24 mouse cellular contexts compared by ENCODE assay signal in genomic region chr12:7875454-7875853, GRCm38 (mm10).
DNase-seq lines count a peak whose midpoint lies in the region; ATAC-seq and TF ChIP-seq lines count a peak whose summit lies in the region.
"Had no signal": no experiment of that assay in that cellular context is flagged by ENCODE, and none has a peak within 500 bp of the region (broad histone marks: within the 10 kb centered on the region; RNA-seq: fewer than 3 reads in every experiment).

No protein-coding gene starts in this region.

- no peaks in the 10 kb centered on the region for H3K4me1 ChIP-seq in kidney, adult 2 months (ENCODE audit: control insufficient read depth, insufficient read depth, low read length)
- no peaks in the 10 kb centered on the region for H3K4me1 ChIP-seq in kidney, embryonic 16.5 days (ENCODE audit: insufficient read depth, low read length)
- no peaks in the 10 kb centered on the region for H3K4me1 ChIP-seq in kidney, postnatal 0 days (replicated peaks; ENCODE audit: insufficient read depth, low read length)
- H3K4me1 ChIP-seq in liver, postnatal 0 days (ENCODE audit: insufficient read depth): no peaks in the 10 kb centered on the region
- H3K4me1 ChIP-seq in liver, embryonic 12.5 days: no peaks in the 10 kb centered on the region
- H3K4me1 ChIP-seq: embryonic facial prominence, embryonic 10.5 days; embryonic facial prominence, embryonic 12.5 days; forebrain, embryonic 13.5 days; forebrain, embryonic 15.5 days had no signal

- H3K27ac ChIP-seq in kidney, adult 2 months (ENCODE audit: insufficient read depth, low read depth, low read length): no peak overlapping the region
- H3K27ac ChIP-seq in kidney, embryonic 16.5 days (ENCODE audit: low read length): no peak overlapping the region
- H3K27ac ChIP-seq in kidney, postnatal 0 days: no peak overlapping the region
- no peak overlapping the region for H3K27ac ChIP-seq in liver, postnatal 0 days (ENCODE audit: low read depth)
- no peak overlapping the region for H3K27ac ChIP-seq in liver, embryonic 12.5 days
- H3K27ac ChIP-seq: embryonic facial prominence, embryonic 10.5 days; embryonic facial prominence, embryonic 12.5 days; forebrain, embryonic 13.5 days; forebrain, embryonic 15.5 days had no signal

- no peaks in the 10 kb centered on the region for H3K9me3 ChIP-seq in kidney, embryonic 16.5 days (ENCODE audit: low read length)
- no peaks in the 10 kb centered on the region for H3K9me3 ChIP-seq in kidney, postnatal 0 days (replicated peaks; ENCODE audit: low read length)
- H3K9me3 ChIP-seq in liver, postnatal 0 days (ENCODE audit: low read length): no peaks in the 10 kb centered on the region
- H3K9me3 ChIP-seq in liver, embryonic 12.5 days (replicated peaks): no peaks in the 10 kb centered on the region
- H3K9me3 ChIP-seq: embryonic facial prominence, embryonic 10.5 days; embryonic facial prominence, embryonic 12.5 days; forebrain, embryonic 13.5 days; forebrain, embryonic 15.5 days had no signal

- 47% methylated on average over 2 of the region's 2 CpGs for WGBS in kidney, adult 2 months
- 66% methylated on average over 2 of the region's 2 CpGs for WGBS in kidney, embryonic 16.5 days
- 67% methylated on average over 2 of the region's 2 CpGs for WGBS in kidney, postnatal 0 days
- WGBS in liver, postnatal 0 days (ENCODE audit: insufficient replicate concordance): 46% methylated on average over 2 of the region's 2 CpGs
- WGBS in liver, embryonic 12.5 days (ENCODE audit: insufficient replicate concordance): 35% methylated on average over 2 of the region's 2 CpGs

- H3K36me3 ChIP-seq in kidney, adult 2 months (ENCODE audit: control insufficient read depth, insufficient read depth, low read length): no peaks in the 10 kb centered on the region
- no peaks in the 10 kb centered on the region for H3K36me3 ChIP-seq in kidney, embryonic 16.5 days (ENCODE audit: insufficient read depth, low read length)
- no peaks in the 10 kb centered on the region for H3K36me3 ChIP-seq in kidney, postnatal 0 days (ENCODE audit: insufficient read depth, low read length)
- H3K36me3 ChIP-seq in liver, postnatal 0 days (replicated peaks; ENCODE audit: insufficient read depth, low read length): no peaks in the 10 kb centered on the region
- no peaks in the 10 kb centered on the region for H3K36me3 ChIP-seq in liver, embryonic 12.5 days
- H3K36me3 ChIP-seq: embryonic facial prominence, embryonic 10.5 days; embryonic facial prominence, embryonic 12.5 days; forebrain, embryonic 15.5 days; G1E had no signal

- no peak for ATAC-seq in kidney, embryonic 16.5 days (ENCODE audit: low FRiP score, low TSS enrichment)
- ATAC-seq in kidney, postnatal 0 days (replicated peaks; ENCODE audit: low FRiP score, low read depth): no peak
- peak; percentile 53; the same call in 1 of the 2 replicates for ATAC-seq in liver, postnatal 0 days
- ATAC-seq in liver, embryonic 12.5 days: no peak
- ATAC-seq: activated CD4-positive, CD25-positive, alpha-beta regulatory T cell, adult 4 months; CD4-positive, CD25-positive, alpha-beta regulatory T cell, adult 4 months; forebrain, embryonic 13.5 days; forebrain, embryonic 15.5 days; Patski had no signal

- DNase-seq in kidney, adult 2 months: peak; percentile 33
- peak; percentile 0 for DNase-seq in kidney, postnatal 0 days (ENCODE audit: low spot score)
- no peak for DNase-seq in kidney, postnatal 4 days
- no peak for DNase-seq in liver, postnatal 0 days
- DNase-seq: adrenal gland, adult 8-10 months; adrenal gland, postnatal 14 days; adrenal gland, postnatal 36 days; B cell, adult 2 months; cerebellum, adult 11-12 months; cerebellum, adult 2 months; cerebellum, adult 9-10 months; cerebellum, postnatal 10 days; cerebellum, postnatal 25 days had no signal

- no peak for TF ChIP-seq POLR2A in kidney, adult 2 months (IDR thresholded peaks at IDR 0.05; ENCODE audit: low read depth, low read length)

- H3K4me2 ChIP-seq in kidney, embryonic 16.5 days (replicated peaks; ENCODE audit: low read depth, low read length): no peak overlapping the region
- no peak overlapping the region for H3K4me2 ChIP-seq in kidney, postnatal 0 days (ENCODE audit: low read length)
- H3K4me2 ChIP-seq in liver, postnatal 0 days (ENCODE audit: low read depth, low read length): no peak overlapping the region
- H3K4me2 ChIP-seq in liver, embryonic 12.5 days: no peak overlapping the region
- H3K4me2 ChIP-seq: embryonic facial prominence, embryonic 12.5 days; forebrain, embryonic 13.5 days; forebrain, embryonic 15.5 days had no signal

- H3K9ac ChIP-seq in kidney, embryonic 16.5 days (replicated peaks; ENCODE audit: low read length): no peak overlapping the region
- H3K9ac ChIP-seq in kidney, postnatal 0 days (ENCODE audit: low read depth, low read length): no peak overlapping the region
- H3K9ac ChIP-seq in liver, postnatal 0 days (replicated peaks): no peak overlapping the region
- no peak overlapping the region for H3K9ac ChIP-seq in liver, embryonic 12.5 days
- H3K9ac ChIP-seq: embryonic facial prominence, embryonic 12.5 days; forebrain, embryonic 13.5 days; forebrain, embryonic 15.5 days had no signal

- H3K4me3 ChIP-seq in kidney, adult 2 months (ENCODE audit: insufficient read depth, low read depth, low read length): no peak overlapping the region
- no peak overlapping the region for H3K4me3 ChIP-seq in kidney, embryonic 16.5 days (ENCODE audit: low read length)
- H3K4me3 ChIP-seq in kidney, postnatal 0 days (replicated peaks; ENCODE audit: low read depth, low read length): no peak overlapping the region
- H3K4me3 ChIP-seq in liver, postnatal 0 days (ENCODE audit: low read depth, low read length): no peak overlapping the region
- no peak overlapping the region for H3K4me3 ChIP-seq in liver, embryonic 12.5 days
- H3K4me3 ChIP-seq: embryonic facial prominence, embryonic 10.5 days; embryonic facial prominence, embryonic 12.5 days; forebrain, embryonic 13.5 days; forebrain, embryonic 15.5 days had no signal

- TF ChIP-seq CTCF in kidney, adult 2 months (conservative IDR thresholded peaks at IDR 0.05; ENCODE audit: insufficient read depth, insufficient read length, low read depth, low read length): no peak
- no peak for TF ChIP-seq CTCF in kidney, postnatal 0 days (IDR thresholded peaks at IDR 0.05; ENCODE audit: low read depth)
- no peak for TF ChIP-seq CTCF in liver, postnatal 0 days (IDR thresholded peaks at IDR 0.05; ENCODE audit: low read depth)

- H3K27me3 ChIP-seq in kidney, adult 2 months (replicated peaks; ENCODE audit: control insufficient read depth, insufficient read depth, low read length): no peaks in the 10 kb centered on the region
- H3K27me3 ChIP-seq in kidney, embryonic 16.5 days (ENCODE audit: insufficient read depth, low read length): no peaks in the 10 kb centered on the region
- H3K27me3 ChIP-seq in kidney, postnatal 0 days (ENCODE audit: insufficient read depth, low read length): no peaks in the 10 kb centered on the region
- no peaks in the 10 kb centered on the region for H3K27me3 ChIP-seq in liver, postnatal 0 days (ENCODE audit: insufficient read depth, low read length)
- H3K27me3 ChIP-seq in liver, embryonic 12.5 days (replicated peaks): no peaks in the 10 kb centered on the region
- H3K27me3 ChIP-seq: CH12.LX; embryonic facial prominence, embryonic 12.5 days; forebrain, embryonic 13.5 days; forebrain, embryonic 15.5 days; Patski had no signal

- no peak for TF ChIP-seq EP300 in liver, postnatal 0 days (IDR thresholded peaks at IDR 0.05; ENCODE audit: low read depth)

Comparison
In these comparisons a context has a peak if more than half of its experiments do, and no peak if none do; other contexts are left out.
1. DNase-seq: peak in kidney, adult 2 months (single experiment) and kidney, postnatal 0 days (single experiment); none in kidney, postnatal 4 days (0 of 2) and liver, postnatal 0 days (single experiment).